Mouse (Mus musculus) testis, adult 2 months (tissue): ENCODE data around the gene Rab7b. TPM values are rescaled to one million over a fixed set of nuclear protein-coding genes. Genes with fewer than 3 reads are reported as not detected.

Source experiments
- H3K27ac ChIP-seq: fragments of 200-500 bp; 2 replicates; pipeline ENCODE4 v1.5.1; 2012; ENCODE audit warnings: low read depth, low read length; ENCODE audit not compliant: control insufficient read depth, insufficient read depth
- H3K27me3 ChIP-seq: fragments of 200-500 bp; 2 replicates; pipeline ENCODE4 v1.6.1; 2012; ENCODE audit warnings: mild to moderate bottlenecking, low read length, moderate library complexity; ENCODE audit not compliant: control insufficient read depth, insufficient read depth
- H3K36me3 ChIP-seq: fragments of 200-500 bp; 2 replicates; pipeline ENCODE4 v1.6.1; 2012; ENCODE audit warnings: mild to moderate bottlenecking, low read length; ENCODE audit not compliant: control insufficient read depth, insufficient read depth
- H3K4me1 ChIP-seq: fragments of 200-500 bp; 2 replicates; pipeline ENCODE4 v1.6.1; 2012; ENCODE audit warnings: low read length; ENCODE audit not compliant: control insufficient read depth, insufficient read depth
- H3K4me3 ChIP-seq: fragments of 200-500 bp; 2 replicates; pipeline ENCODE4 v1.5.1; 2012; ENCODE audit warnings: low read depth, mild to moderate bottlenecking, low read length, moderate library complexity, mixed read lengths; ENCODE audit not compliant: control insufficient read depth
- CTCF ChIP-seq: fragments of 200-500 bp; IDR thresholded peaks from 2 replicates; pipeline ENCODE4 v1.5.1; 2012; ENCODE audit warnings: low read depth, mild to moderate bottlenecking, inconsistent platforms, low read length, moderate library complexity; ENCODE audit not compliant: control insufficient read depth, insufficient read depth, insufficient replicate concordance
- POLR2A ChIP-seq: fragments of 200-500 bp; IDR thresholded peaks from 2 replicates; pipeline ENCODE4 v1.6.1; 2012; ENCODE audit warnings: low read depth, mild to moderate bottlenecking, inconsistent platforms, low read length, moderate library complexity; ENCODE audit not compliant: control insufficient read depth
- polyA plus RNA-seq: library from polyadenylated mRNA; depleted of rRNA; stranded (reverse); fragments of >200 nt; gene quantifications from 2 replicates; pipeline ENCODE4 v1.2.3, GENCODE M21; 2012

The Rab7b gene
- polyA plus RNA-seq, 1 experiment = 0.89 TPM

DNA sequence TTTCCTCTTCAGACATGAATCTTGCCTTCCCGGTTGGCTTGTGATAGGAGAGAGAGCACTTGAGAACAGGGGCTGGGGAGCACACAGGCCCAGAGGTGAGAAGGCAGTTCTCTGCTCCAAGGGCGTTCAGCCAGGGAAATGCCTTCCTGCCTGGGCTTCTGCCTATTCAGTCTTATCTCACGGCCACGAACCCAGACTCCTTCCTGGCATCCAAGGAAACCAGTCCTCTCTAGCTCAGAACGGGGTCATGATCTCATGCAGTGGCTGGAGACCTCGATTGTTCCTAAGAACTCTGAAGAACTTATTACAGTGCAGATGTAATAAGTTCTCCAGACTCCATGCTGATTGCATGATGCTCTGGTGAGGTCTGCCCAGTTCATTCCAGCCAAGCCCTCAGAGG lies 38.1 kb downstream of the Rab7b start:
- Histone ChIP-seq H3K36me3 (no peaks in the 10 kb centered on the region), H3K27ac (no peak overlapping the region), H3K27me3 (no peaks in the 10 kb centered on the region), H3K4me1 (no peaks in the 10 kb centered on the region), H3K4me3 (no peak overlapping the region)
- TF ChIP-seq CTCF = no peak
- no peak for TF ChIP-seq POLR2A

DNA sequence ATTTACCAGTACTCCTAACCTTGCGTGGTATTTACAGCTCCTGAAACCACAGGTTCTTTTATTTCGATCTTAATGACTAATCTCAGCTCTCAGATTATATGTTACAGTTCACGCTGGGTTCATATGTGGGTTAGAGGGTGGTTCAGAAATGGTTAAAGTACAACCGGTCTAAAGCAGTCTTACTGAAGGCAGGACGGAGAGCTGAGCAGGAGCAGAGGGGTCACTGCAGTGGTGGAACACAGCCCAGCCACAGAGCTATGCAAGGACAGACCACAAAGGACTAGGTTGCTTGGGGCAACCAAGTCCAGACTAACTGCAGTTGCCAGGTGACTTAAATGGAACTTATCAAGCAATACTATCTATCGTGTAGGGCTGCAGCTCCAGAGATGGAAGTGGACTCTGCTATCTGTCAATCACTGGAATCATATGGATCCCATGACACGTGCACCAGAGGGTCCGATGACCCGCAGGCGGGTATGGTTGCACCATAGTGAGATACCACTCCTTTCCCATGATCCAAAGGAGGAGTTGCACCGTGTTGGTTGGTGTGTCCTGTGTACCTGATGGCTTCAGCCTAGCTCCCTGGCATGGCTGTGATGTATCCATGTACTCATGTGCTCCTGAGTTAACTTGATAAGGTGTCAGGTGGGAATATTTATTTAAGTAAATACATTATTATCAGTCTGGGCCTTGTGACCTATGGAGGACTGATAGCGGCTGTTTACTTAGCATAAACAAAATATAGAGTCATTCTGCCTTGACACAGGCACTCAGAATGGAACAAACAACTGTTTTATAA lies 42.3 kb downstream of the Rab7b start:
- Histone ChIP-seq H3K4me1 (no peaks in the 10 kb centered on the region), H3K27me3 (no peaks in the 10 kb centered on the region)
- TF ChIP-seq CTCF (no peak), POLR2A (no peak)

DNA sequence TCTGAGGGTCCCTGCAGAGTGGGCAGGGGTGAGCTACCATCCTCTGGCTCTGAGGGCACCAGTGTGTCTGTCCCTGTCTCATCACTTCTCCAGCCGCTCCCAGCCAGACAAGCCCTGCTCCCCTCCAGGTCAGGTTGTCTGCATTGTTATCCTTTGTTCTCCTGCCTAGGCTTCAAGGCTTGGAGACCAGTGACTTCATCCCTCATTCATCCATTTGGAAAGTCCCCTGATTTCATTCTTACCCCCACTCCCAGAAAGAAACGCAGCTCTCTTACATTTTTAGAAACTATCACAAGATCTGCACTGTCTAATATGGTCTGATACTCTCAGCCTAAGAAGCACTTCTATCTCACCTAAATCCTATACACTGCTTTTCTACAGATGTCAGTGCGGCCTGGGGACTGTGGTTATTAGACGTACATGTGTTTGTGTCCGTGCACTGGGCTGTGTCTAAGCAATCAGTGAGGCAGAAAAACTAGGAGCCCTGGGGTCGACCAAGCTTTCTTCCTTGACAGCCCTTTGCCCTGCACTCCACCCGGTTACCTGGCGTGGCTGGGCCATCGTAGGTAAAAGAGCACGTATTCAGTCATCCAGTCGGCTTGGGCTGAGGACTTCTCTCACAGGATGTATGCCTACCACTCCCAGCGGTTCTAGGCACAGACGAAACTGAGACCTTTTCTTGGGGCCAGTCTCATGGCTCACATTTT lies 45.1 kb downstream of the Rab7b start:
- H3K36me3 ChIP-seq = no peaks in the 10 kb centered on the region

More for the DNA sequence above, 42.3 kb downstream of the Rab7b start:
- H3K36me3 ChIP-seq = no peaks in the 10 kb centered on the region
- no peak overlapping the region for H3K4me3 ChIP-seq
- no peak overlapping the region for H3K27ac ChIP-seq

DNA sequence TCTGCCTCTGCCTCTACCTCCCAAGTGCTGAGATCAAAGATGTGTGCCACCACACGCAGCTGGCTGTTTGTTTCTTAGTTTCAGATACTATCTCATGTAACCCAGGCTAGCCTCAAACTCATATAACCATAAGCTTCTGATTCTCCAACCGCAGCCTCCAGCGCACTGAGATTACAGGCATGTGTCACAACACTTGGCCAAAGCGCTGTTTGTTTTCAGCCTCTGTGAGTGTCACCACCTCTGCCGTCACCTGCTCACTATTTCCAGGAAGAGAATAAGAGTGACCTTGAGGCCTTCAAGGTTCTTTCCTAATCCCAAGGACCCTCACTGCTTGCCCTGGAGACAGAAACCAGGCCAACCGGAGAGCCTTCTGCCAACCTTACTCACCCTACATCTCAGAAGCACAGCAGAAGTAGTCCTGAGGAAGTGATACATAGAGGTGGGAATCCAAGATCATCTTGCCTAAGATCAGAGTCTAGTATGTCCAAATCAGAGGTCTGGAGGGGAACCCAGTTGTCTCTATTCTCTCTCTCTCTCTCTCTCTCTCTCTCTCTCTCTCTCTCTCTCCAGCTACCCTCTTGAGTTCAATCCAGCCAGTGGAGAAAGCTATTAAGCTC lies 46.3 kb downstream of the Rab7b start:
- Histone ChIP-seq H3K27ac (no peak overlapping the region), H3K4me3 (no peak overlapping the region), H3K27me3 (no peaks in the 10 kb centered on the region)

More for the DNA sequence above, 45.1 kb downstream of the Rab7b start:
- Histone ChIP-seq H3K27me3 (no peaks in the 10 kb centered on the region), H3K27ac (no peak overlapping the region), H3K4me3 (no peak overlapping the region), H3K4me1 (no peaks in the 10 kb centered on the region)
- TF ChIP-seq POLR2A (no peak), CTCF (no peak)

DNA sequence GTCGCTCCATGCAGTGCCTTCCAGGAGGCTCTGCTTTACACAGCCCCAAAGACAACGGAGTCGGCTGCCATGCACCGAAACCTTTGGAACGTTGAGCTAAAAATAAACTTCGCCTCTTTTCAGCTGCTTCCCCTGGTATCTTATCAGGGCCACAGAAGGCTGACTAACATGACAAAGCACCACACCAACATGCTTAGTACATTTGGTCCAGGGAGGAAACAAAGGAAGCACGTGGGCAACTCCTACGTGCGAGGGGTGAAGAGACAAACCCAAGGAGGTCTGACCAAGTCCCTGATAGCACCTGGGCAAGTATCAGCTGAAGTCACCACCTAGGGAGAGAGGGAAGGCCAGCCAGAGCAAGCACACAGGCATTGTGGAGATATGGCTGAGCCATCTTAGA lies 48.0 kb downstream of the Rab7b start:
- Histone ChIP-seq H3K27ac (no peak overlapping the region), H3K36me3 (no peaks in the 10 kb centered on the region), H3K4me3 (no peak overlapping the region), H3K27me3 (no peaks in the 10 kb centered on the region), H3K4me1 (no peaks in the 10 kb centered on the region)
- TF ChIP-seq POLR2A (no peak), CTCF (no peak)

More for the DNA sequence above, 46.3 kb downstream of the Rab7b start:
- TF ChIP-seq CTCF (no peak), POLR2A (no peak)
- H3K36me3 ChIP-seq = no peaks in the 10 kb centered on the region
- H3K4me1 ChIP-seq = no peaks in the 10 kb centered on the region

DNA sequence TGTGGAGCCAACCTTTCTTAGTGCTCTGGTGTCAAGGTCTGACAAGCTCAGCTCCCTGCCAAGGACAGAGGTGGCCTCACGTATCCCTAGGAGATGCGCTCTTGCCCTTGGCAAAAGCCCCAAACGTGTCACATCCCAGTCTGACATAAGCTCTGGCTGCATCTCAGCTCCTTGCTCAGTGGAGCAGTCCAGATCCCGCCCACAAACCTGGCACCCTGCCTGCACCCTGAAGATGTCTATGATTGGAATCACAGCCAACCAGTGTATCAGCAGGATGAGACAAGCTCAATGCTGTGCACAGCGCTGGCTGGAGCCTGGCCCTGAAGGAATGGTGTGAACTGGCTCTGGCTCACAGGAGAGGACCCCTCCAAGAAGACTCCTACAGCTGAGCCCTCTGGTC lies 48.8 kb downstream of the Rab7b start:
- Histone ChIP-seq H3K4me3 (no peak overlapping the region), H3K36me3 (no peaks in the 10 kb centered on the region), H3K27me3 (no peaks in the 10 kb centered on the region), H3K27ac (no peak overlapping the region), H3K4me1 (no peaks in the 10 kb centered on the region)
- no peak for TF ChIP-seq CTCF
- TF ChIP-seq POLR2A = no peak

DNA sequence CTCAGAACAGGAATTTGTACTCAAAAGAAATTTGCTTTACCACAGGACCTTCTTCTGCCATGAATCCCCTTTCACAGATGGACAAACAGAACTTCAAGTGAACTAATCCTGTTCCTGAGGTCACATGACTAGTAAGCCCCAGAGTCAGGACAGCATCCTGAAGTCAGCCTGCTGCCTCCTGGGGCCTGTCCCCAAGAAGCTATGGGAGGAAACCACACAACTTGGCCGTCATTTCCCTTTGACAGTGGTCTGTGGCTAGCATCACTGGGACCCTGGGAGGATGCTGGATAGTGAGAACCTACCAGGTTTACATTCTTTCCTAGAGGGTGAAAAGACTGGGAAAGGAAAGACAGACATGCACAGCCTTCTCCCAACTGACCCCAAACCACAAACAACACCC lies 50.3 kb downstream of the Rab7b start:
- Histone ChIP-seq H3K4me3 (no peak overlapping the region), H3K27ac (no peak overlapping the region), H3K27me3 (no peaks in the 10 kb centered on the region), H3K36me3 (no peaks in the 10 kb centered on the region), H3K4me1 (no peaks in the 10 kb centered on the region)
- no peak for TF ChIP-seq POLR2A
- TF ChIP-seq CTCF = no peak
